Mouse (Mus musculus): Measurements from ENCODE around the gene Nemp1.
"Not testable (repeated sequence)": the region's sequence is repeated elsewhere in the genome, so short reads cannot be mapped to it uniquely, and the experiment has no call there.

Nemp1 gene

DNA sequence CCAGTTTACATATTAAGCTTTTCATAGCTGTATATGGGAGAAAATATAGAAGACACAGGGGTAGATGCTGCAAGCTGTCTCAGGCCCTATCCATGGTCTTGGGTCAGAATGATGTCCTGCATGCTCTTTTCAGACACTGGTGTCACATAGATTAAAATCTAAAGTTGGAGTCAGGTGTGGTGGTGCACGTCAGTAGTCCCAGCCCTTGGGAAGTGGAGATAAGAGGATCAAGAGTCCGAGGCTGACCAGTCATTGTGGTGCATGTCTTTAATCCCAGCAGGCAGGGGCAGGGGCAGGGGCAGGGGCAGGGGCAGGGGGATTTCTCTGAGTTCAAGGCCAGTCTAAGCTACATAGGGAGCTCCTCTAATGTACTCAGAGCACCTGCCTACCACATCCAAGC is 20.9 kb upstream of the Nemp1 start:
- DNase-seq (ENCODE audit: low read depth, low spot score) = no peak

DNA sequence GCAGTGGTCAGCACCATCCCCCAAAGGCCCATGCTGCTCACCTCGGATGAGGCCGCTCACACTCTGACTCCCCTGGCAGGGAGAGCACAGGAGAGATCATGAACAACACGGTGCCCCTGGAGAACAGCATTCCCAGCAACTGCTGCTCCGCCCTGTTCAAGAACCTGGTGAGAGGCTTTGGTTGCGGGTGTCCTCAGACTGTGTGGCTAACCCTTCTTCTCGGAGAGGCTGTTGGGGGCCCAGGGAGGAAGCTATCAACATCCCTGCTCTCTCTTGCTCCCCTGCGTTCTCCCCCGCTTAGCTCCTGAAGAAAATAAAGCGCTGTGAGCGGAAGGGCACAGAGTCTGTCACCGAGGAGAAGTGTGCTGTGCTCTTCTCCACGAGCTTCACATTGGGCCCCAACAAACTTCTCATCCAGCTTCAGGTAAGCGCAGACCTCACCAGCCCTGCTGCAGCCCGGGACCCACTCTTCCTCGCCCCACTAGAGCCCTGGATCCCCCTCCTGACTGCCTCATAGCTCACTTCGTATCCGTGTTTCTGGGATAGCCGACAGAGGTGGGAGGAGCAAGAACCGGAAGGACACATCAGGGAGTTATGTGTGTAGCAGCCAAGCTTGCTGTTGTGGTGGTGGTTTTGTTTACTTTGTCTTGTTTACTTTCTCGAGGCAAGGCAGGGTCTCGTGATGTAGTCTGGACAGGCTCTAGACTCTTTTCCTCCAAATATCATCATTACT is 13.6 kb upstream of the Nemp1 start:
- no peak for DNase-seq (ENCODE audit: low read depth, low spot score)

DNA sequence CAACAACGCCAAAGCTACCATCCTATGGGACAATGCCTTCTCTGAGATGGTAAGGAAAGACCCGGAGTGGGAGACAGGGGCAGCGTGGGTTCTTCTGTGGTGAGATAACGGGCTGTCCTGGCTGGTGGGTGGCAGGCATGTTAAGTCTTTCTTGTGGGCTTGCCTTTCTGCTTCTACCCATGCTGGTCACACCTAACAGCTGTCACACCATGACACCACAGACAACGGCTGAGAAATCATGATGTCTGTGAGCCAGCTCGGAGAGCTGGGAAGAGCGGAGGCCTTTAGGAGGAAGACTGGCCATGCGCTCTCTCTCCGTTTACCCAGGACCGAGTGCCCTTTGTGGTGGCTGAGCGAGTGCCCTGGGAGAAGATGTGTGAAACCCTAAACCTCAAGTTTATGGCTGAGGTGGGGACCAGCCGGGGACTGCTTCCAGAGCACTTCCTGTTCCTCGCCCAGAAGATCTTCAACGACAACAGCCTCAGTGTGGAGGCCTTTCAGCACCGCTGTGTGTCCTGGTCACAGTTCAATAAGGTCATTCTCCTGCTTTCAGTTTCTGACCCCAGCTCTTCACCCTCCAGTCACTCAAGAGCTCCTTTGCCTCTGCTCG is 11.6 kb upstream of the Nemp1 start:
- no peak for DNase-seq (ENCODE audit: low read depth, low spot score)

DNA sequence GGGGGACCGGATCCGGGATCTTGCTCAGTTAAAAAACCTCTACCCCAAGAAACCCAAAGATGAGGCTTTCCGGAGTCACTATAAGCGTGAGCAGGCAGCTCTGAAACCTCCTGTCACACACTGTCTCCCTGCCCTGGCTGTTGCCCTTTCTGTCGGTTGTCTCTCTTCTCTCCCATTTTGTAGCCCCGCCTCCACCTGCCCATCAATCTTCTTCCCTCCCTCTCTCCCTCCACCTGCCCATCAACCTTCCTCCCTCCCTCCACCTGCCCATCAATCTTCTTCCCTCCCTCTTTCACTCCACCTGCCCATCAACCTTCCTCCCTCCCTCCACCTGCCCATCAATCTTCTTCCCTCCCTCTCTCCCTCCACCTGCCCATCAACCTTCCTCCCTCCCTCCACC is 9.1 kb upstream of the Nemp1 start:
- not testable (repeated sequence) for DNase-seq (ENCODE audit: low read depth, low spot score)

DNA sequence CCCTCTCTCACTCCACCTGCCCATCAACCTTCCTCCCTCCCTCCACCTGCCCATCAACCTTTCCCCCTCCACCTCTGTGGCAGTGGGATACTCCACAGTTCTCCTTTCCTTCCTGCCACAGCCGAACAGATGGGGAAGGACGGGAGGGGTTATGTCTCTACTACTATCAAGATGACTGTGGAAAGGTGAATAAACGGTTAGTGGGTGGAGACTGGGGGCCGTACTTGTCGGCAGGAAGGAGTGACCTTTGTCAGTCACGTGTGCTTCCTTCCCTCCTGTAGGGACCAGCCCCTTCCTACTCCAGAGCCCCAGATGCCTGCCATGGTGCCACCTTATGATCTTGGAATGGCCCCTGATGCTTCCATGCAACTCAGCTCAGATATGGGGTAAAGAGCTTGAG is 8.6 kb upstream of the Nemp1 start:
- DNase-seq (ENCODE audit: low read depth, low spot score) = no peak

DNA sequence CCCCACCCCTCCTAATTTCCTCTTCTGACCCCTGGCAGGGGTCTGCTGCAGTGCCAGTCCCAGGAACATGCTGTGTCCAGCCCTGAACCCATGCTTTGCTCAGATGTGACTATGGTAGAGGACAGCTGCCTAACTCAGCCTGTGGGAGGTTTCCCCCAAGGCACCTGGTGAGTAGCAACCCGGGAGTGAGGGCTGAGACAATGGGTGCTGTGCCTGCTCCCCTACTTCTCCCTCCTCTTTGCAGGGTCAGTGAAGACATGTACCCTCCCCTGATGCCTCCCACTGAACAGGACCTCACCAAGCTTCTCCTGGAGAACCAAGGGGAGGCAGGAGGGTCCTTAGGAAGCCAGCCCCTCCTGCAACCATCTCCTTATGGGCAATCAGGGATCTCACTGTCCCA is 7.2 kb upstream of the Nemp1 start:
- no peak for DNase-seq (ENCODE audit: low read depth, low spot score)

DNA sequence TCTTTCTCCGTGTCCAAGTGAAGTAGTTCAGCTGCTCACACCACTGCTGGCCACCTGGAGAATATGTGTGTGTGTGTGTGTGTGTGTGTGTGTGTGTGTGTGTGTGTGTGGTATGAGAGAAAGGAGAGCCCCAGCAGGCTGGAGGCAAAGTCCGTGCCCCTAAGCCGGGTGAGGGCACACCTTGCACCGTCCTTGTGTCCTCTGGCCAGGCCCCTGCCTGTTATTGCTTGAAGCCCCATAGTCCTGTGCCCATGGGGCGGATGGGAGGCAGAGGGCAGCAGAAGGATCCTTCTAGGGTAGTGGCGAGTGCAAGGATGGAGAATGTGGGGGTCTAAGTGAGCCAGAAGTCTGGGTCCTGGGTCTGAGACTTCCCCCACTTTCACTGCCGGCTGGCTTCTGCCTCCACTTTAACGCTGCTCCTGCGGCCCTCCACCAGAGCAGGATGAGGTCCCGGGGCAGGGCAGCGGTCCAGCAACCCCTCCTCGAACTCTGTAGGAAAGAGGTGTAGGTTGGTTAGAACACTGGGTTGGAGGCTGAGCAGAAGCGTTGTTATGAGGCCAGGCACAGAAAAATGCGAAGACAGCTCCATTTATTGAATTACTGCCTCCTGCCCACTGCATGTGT is 5.3 kb upstream of the Nemp1 start:
- DNase-seq (ENCODE audit: low read depth, low spot score) = peak; percentile 64

DNA sequence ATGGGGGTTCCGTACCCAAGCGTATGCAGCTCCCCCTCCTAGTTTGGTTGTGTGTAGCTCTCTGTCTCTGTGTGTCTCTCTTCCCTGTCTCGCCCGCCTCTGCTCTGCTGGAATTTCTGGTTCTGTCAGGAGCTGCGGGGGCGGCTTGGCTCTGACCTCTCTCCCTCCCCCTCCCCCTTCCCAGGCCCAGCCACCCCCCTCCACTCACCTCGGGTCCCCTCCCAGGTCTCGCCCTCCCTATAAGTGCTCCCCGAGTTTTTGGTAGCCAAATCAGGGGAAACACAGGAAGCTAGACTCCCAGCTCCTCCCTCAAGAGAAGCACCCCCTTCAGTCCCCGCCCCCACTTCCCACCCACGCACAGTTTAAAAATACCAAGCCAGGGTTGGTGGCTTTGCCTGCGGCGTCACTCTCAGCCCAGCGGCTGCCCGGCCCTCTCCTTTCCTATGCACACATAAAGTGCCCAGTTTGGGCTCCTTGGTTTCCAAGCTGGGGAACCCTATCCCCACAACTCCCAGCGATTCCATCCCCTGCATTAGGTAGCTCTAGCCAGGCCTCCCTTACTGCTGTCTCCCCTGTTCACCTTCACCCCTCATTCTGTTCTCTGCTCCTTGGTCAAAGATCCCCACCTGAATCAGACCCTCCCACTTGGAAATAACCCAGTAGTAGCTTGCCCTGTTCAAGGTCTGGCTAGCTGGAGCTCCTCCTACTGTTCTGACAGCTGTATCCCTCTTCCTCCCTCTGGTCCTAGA is 4.6 kb upstream of the Nemp1 start:
- DNase-seq (ENCODE audit: low read depth, low spot score) = peak; percentile 89

DNA sequence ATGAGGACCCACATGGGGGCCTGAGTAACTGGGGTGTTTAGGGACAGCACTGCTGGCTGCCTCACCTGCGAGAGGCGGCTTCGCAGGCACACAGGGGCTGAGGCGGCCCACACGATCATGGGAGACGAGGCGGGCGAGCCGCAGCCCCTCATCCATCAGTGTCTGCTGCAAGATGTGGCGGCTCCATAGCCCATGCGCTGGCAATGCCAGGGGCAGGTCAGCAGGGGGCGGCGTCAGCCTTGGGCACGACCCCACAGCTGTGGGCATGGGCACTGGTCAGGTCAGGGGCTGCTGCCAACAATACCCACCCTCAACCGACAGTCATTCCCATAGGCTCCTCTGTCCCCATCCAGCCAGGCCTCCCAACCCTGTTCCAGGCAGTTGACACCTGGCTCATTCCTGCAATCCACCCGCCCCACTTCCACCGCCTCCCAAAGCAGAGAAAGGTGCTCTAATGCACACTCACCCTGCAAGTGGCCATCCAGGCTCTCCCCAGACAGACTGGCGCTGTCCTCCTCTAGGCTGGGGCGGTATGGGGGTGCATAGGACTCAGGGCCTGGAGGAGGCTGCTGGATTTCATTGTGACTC is 3.9 kb upstream of the Nemp1 start:
- DNase-seq (ENCODE audit: low read depth, low spot score) = peak; percentile 77

DNA sequence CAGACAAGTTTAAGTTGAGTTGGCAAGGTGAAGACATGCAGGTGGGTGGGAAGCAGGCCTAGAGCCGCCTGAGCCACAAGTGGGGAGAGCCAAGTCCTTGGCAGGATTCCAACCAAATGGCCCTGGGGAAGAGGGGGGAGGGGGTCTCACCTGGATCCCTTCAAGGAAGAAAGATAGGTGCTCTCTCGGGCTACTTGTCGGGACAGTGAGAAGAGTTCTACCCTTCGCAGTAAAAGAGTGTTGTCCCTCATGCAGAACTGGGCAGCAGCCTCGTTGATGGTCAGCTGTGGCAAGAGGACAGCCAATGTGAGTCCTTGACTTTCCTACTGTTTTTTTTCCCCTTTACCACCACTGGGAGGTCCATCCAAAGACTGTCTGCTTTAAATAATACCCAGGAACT is 3.1 kb upstream of the Nemp1 start:
- DNase-seq (ENCODE audit: low read depth, low spot score) = no peak

DNA sequence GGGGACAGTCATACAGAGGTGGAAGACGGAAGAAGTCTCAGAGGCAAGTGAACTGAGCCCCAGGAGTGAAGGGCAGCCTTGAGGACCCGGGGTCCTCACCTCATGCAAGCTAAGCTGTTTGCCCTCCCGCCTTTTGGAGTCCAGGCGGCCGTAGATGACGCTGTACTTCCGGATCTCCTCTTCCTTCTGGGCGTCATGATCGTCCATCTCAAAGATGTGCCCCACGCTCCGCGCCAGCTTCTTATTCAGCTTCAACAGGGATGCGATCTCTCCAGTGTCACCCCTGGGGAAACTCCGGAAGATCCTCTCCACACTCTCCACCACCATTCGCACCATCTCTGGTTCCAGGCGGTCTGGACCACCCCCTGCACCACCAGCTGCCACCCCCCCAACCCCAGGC is 2.5 kb upstream of the Nemp1 start:
- DNase-seq (ENCODE audit: low read depth, low spot score) = no peak

DNA sequence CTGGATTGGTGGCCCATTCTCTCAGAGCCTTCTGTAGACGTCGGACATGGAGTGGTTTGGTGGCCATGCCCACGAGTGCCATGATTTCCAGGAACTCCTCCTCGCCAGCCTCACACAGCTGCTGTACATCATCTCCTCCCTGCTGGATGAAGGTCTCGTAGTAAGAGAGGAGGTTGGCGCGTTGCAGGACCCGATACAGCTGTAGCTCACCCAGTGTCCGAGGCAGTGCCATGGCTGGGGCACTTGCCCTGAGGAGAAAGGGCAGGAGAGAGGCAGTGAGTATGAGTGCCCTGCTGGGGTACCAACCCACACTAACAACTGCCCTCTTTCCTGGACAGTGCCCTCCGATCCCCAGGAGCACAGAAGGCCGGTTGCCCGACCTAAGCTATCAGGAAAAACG is 1.8 kb upstream of the Nemp1 start:
- no peak for DNase-seq (ENCODE audit: low read depth, low spot score)

DNA sequence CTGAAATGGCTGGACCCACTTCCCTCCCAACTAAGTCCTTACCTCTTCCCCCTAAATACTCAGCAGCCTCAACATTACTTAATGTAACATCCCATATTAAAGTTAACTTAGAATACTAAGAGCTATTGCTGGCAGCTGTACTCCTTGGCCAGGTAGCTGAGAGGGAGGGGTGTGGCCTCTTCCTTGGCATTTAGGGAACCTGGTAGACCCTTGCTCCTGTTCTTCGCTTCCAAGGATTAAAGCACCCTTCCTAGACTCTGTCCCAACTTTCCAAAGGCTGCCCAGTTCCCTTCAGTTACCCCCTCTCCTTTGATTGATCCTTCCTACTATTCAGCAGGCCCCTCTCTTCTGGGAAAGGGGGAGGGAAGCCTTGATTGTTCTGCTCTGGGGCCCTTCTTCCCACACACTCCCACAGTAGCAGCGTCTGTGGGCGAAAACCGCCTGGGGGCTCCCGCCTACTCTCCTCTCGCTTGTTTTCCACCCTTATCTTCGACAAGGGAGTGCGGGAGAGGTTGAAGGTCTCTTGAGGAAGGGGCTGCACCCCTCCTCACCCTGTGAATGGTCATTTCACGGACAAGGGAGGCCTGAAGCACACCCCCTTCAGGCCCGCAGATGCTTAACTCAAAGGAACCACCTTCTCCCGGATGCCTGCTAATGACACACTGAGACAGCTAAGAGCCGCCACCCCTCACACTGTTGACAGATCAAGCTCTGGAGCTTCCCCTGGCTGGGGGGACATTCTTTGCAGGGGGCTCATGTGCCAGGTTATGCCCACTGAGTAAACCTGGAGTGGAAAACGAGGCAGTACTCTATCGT is 1.1 kb upstream of the Nemp1 start:
- DNase-seq (ENCODE audit: low read depth, low spot score) = no peak

DNA sequence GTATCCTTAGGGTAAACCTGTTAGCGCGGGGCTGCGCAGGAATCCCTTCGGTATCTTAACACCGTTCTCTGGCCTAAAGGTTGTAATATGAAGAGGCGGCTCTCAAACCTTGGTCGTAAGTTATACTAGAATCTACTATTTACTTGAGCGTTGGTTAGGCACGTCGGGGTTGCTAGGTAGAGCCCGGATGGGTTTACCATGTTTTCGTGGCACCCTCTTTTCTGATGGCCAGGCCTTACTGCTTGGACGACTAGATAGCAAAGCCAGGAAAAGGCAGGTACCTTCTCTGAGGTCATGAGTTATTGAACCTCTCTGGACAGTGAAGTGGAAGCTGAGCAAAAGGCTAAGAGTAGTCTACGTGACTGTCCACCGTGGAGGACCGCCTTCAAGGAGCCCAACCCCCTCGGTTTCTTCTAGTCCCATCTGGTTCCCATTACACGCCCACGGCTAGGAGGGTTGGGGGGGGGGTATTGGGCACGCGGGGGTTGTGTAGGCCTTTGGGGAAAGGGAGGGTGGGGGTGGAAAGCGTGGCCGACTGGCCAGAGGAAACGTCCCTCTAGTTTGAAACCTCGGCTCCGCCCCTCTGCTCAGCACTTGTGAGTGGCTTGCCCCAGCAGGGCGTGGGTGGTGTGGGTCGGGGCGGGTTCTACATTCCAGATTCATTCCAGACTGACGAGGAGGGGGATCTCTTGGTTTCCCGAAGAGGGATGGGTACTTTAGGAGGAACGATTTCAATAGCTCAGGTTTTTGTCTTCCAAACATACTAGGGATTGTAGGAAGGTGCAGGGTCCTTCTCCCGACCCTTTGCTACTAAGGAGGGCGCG is 780 bp downstream of the Nemp1 start:
- DNase-seq (ENCODE audit: low read depth, low spot score) = peak; percentile 86

DNA sequence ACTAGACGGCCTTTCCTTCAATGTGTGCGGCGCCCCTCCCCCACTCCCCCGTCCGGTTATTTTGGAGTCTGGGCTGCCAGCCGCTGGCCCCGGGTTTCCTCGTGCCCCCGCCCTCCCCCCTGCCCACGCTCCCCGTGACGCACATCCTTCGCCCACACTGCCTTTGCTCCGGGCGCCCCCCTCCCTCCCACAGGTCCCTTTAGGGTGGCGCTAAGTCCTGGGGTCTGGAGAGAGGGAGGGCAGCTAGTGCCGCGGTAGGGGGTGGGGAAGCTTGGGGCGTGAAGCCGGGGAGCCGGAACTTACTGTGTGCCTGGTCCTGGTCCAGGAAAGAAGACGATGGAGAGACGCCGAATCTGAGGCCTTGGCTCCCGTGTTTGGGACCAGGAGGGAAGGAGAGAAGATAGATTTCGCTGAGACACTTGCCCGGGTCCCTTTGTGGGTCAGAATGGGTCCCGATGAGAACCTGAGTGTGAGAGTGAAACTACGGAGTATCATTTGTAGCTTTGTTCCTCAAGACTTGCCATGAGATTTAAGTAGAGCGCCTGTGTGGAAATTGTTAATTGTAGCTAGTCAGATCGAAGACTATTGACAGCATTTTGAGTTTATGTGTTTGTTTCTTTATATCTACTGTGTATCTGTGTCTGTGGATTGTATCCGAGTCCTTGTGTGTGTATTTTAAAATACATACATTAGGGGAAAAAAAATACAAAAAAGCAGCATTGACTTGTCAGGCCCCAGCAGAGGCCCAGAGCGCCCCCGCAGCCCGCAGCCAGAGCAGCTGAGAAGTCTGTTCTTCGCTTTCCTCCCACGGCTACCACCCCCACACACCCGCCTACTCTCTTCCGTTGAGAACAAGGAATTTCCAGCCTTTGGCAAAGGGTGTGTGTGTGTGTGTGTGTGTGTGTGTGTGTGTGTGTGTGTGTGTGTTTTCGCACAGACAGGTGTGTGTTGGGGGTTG is 1.7 kb downstream of the Nemp1 start, which contains the start of gene Nab2:
Gene Nab2, minus strand, starts transcription at position 476 of the 958 bp plus-strand sequence.
- peak; percentile 88 for DNase-seq (ENCODE audit: low read depth, low spot score)

DNA sequence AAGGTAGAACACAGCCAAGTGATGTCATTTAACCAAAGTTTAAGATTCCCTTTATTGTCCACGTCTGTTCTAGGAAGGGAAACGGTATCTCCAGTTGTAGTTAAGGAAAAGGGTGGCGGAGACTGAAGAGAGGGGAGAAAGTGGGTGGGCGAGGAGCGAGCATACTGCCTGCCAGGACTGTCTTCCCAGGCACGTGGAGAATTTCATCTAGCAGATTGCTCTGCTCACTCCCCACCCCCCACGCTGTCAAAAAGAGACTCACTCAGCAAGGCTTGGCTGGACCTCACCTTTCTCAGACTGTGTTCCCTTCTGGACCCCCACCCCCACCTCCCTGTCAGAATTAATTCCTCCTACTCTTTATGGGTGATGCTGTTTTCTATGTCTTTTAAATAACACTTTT is 2.5 kb downstream of the Nemp1 start:
- no peak for DNase-seq (ENCODE audit: low read depth, low spot score)

DNA sequence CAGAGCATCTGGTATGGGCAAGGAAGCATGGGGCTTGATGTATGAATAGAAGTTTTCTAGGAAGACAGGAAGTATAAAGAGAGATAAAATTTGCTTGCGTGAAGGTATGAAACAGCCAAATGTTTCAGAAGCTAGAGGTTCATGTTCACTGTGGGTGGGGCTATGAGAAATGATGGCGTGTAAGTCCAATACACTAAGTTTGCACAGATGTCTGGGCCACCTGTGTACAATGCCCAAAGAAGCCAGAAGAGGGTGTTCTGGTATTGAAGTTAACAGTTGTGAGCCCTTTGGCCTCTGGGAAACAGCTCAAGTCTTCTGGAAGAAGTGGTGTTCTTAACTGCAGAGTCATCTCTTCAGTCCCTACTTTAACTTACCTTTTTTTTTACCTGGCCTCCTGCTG is 3.5 kb downstream of the Nemp1 start:
- DNase-seq (ENCODE audit: low read depth, low spot score) = peak; percentile 62

DNA sequence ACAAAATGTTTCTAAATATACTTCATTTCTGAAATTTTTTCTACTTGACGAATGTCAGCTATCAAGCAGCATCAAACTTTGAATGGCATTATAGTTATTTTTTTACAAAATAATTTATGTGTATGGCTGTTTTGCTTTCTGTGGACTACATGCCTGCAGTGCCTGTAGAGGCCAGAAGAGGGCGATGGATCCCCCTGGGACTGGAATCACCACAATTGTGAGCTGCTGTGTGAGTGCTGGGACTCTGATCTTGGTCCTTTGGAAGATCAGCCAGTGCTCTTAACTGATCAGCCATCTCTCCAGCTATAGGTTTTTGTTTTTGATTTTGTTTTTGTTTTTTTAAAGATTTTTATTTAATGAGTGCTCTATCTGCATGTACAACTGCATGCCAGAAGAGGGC is 4.6 kb downstream of the Nemp1 start:
- peak; percentile 72 for DNase-seq (ENCODE audit: low read depth, low spot score)

DNA sequence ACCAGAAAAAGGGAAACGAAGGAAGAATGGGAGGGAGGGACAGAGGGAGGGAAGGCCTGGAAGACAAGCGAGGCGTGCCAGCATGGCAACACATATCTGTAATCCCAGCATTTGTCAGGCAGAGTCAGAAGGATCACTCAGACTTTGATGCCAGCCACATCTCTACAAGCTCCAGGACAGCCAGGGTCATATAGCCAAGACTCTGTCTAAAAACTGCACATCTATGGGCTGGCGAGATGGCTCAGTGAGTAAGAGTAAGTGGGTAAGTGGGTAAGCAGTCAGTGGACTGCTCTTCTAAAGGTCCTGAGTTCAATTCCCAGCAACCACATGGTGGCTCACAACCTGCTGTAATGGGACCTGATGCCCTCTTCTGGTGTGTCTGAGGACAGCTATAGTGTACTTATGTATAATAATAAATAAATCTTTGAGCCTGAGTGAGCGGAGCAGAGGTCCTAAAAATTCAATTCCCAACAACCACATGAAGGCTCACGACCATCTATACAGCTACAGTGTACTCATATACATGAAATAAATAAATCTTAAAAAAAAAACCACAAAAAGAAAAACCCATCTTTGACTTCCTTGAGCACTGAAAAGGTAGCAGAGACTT is 7.5 kb downstream of the Nemp1 start:
- no peak for DNase-seq (ENCODE audit: low read depth, low spot score)

Data from A20 (cell line).